Mouse (Mus musculus) liver, embryonic 14.5 days (tissue): ENCODE measurements around the gene Rnf149. TPM values are rescaled to one million over a fixed set of nuclear protein-coding genes. Genes with fewer than 3 reads are reported as not detected.
"Not testable (repeated sequence)": the region's sequence is repeated elsewhere in the genome, so short reads cannot be mapped to it uniquely, and the experiment has no call there.

ENCODE experiments used
- ATAC-seq: fragments of 200-750 bp; cut with Nextera tagmentation; 2 replicates; pipeline ENCODE4 v1.8.0; 2017; ENCODE audit warnings: moderate number of reproducible peaks, mild to moderate bottlenecking, moderate library complexity; ENCODE audit not compliant: insufficient read depth
- DNase-seq, 3 experiments: peaks; one replicate each; pipeline ENCODE4 v3.0.0-alpha.2; 2012 to 2013; ENCODE audit warnings: low read depth in 3 of 3, low spot score in 3 of 3
- H3K27ac ChIP-seq: fragments of 300-500 bp; sonication (generic); 2 replicates; pipeline ENCODE4 v1.5.1; 2014; ENCODE audit warnings: moderate library complexity, mild to moderate bottlenecking, control low read depth, inconsistent platforms
- H3K27me3 ChIP-seq: fragments of 300-500 bp; sonication (generic); 2 replicates; pipeline ENCODE4 v1.6.1; 2014; ENCODE audit warnings: mild to moderate bottlenecking, low read length, moderate library complexity; ENCODE audit not compliant: control insufficient read depth, insufficient read depth
- H3K36me3 ChIP-seq: fragments of 300-500 bp; sonication (generic); replicated peaks from 2 replicates; pipeline ENCODE4 v1.6.1; 2014; ENCODE audit warnings: low read depth; ENCODE audit not compliant: control insufficient read depth, insufficient read depth
- H3K4me1 ChIP-seq, 2 experiments: fragments of 200-500 bp in 1 of 2; fragments of 300-500 bp in 1 of 2; sonication (generic) in 1 of 2; replicated peaks; 2 replicates each; pipeline ENCODE4 v1.6.1; 2012 to 2014; ENCODE audit warnings: antibody characterized with exemption in 1 of 2, inconsistent platforms in 1 of 2, low read length in 1 of 2; ENCODE audit not compliant: control insufficient read depth in 2 of 2, insufficient read depth in 2 of 2
- H3K4me2 ChIP-seq: fragments of 300-500 bp; sonication (generic); 2 replicates; pipeline ENCODE4 v1.6.1; 2014; ENCODE audit warnings: low read depth, mild to moderate bottlenecking, control low read depth, moderate library complexity
- H3K4me3 ChIP-seq, 2 experiments: fragments of 200-500 bp in 1 of 2; fragments of 300-500 bp in 1 of 2; sonication (generic) in 1 of 2; 2 replicates each; pipeline ENCODE4 v1.5.1; 2012 to 2014; ENCODE audit warnings: low read depth in 2 of 2, low read length in 2 of 2, mild to moderate bottlenecking in 2 of 2, control low read depth in 1 of 2, inconsistent platforms in 1 of 2, moderate library complexity in 1 of 2; ENCODE audit not compliant: insufficient read depth in 1 of 2
- H3K9ac ChIP-seq: fragments of 300-500 bp; sonication (generic); replicated peaks from 2 replicates; pipeline ENCODE4 v1.6.1; 2014; ENCODE audit warnings: mild to moderate bottlenecking, control low read depth, moderate library complexity
- H3K9me3 ChIP-seq: fragments of 300-500 bp; sonication (generic); 2 replicates; pipeline ENCODE4 v1.6.1; 2016; ENCODE audit warnings: low read length, mixed read lengths; ENCODE audit not compliant: control insufficient read depth
- CTCF ChIP-seq: IDR thresholded peaks from 2 replicates; pipeline ENCODE4 v1.5.1; 2016; ENCODE audit warnings: antibody characterized with exemption, low read depth, control low read depth
- EP300 ChIP-seq: IDR thresholded peaks from 2 replicates; pipeline ENCODE4 v1.6.1; 2016; ENCODE audit warnings: antibody characterized with exemption, low read depth
- WGBS: fragments of 180-500 bp; shearing (Covaris S2); extraction: QIAGEN DNeasy Blood & Tissue Kit; methylation state at CpG from one replicate; pipeline ENCODE4 v1.1.7; 2014; ENCODE audit not compliant: insufficient replicate concordance; 5-methylcytosine and 5-hydroxymethylcytosine counted together
- polyA plus RNA-seq, 2 experiments: library from polyadenylated mRNA; depleted of rRNA in 1 of 2; stranded (reverse) in 1 of 2; unstranded in 1 of 2; fragments of >200 nt; fragmentation: Nextera tagmentation in 1 of 2; extraction: Ambion mirVana in 1 of 2; gene quantifications; 2 replicates each; pipeline versions ENCODE4 v1.2.1 to v1.2.3; 2012 to 2014

The Rnf149 gene
- polyA plus RNA-seq, 2 experiments, result 12.1 to 15.4 TPM

- no peak overlapping the region for H3K4me2 ChIP-seq
- no peaks in the 10 kb centered on the region; a peak in 1 of 4 replicates for H3K4me1 ChIP-seq
- no peak overlapping the region for H3K4me3 ChIP-seq
- no peak for ATAC-seq
- H3K9ac ChIP-seq, result no peak overlapping the region
- no peaks in the 10 kb centered on the region for H3K9me3 ChIP-seq
- TF ChIP-seq CTCF (no peak), EP300 (no peak)
- WGBS, result 78% methylated on average over 3 of the region's 3 CpGs
- DNase-seq, result no peak
- H3K27ac ChIP-seq, result no peak overlapping the region
- H3K36me3 ChIP-seq, result no peaks in the 10 kb centered on the region
- no peaks in the 10 kb centered on the region for H3K27me3 ChIP-seq
These were observed 25.3 kb upstream of the Rnf149 start for GRCm38 (mm10) chr1:39602477-39602876.

GRCm38 (mm10) chr1:39598726-39599125, 21.5 kb upstream of the Rnf149 start:
- WGBS, result 67% methylated on average over 11 of the region's 11 CpGs
- H3K4me1 ChIP-seq, result no peaks in the 10 kb centered on the region
- no peak for DNase-seq
- H3K9ac ChIP-seq, result no peak overlapping the region
- H3K27me3 ChIP-seq, result no peaks in the 10 kb centered on the region
- no peaks in the 10 kb centered on the region for H3K36me3 ChIP-seq
- H3K27ac ChIP-seq, result no peak overlapping the region
- TF ChIP-seq CTCF (no peak), EP300 (no peak)
- no peak overlapping the region for H3K4me2 ChIP-seq
- no peaks in the 10 kb centered on the region for H3K9me3 ChIP-seq
- no peak for ATAC-seq
- no peak overlapping the region for H3K4me3 ChIP-seq

- not testable (repeated sequence) for H3K36me3 ChIP-seq, H3K9ac ChIP-seq, H3K27ac ChIP-seq, ATAC-seq, DNase-seq, H3K9me3 ChIP-seq, H3K4me2 ChIP-seq, H3K27me3 ChIP-seq, H3K4me1 ChIP-seq, H3K4me3 ChIP-seq
- 73% methylated on average over 9 of the region's 9 CpGs for WGBS
These were observed 19.9 kb upstream of the Rnf149 start for GRCm38 (mm10) chr1:39597135-39597534.

- no peaks in the 10 kb centered on the region for H3K36me3 ChIP-seq
- H3K27me3 ChIP-seq, result no peaks in the 10 kb centered on the region
- ATAC-seq (no peak), DNase-seq (no peak)
- H3K4me3 ChIP-seq, result no peak overlapping the region
- no peak overlapping the region for H3K9ac ChIP-seq
- H3K4me1 ChIP-seq, result peaks cover 0 to 4% of the 10 kb centered on the region in 2 experiments; a peak in 1 of 4 replicates
- H3K27ac ChIP-seq, result no peak overlapping the region
- TF ChIP-seq CTCF (no peak), EP300 (no peak)
- WGBS, result 67% methylated on average over 10 of the region's 10 CpGs
- no peak overlapping the region for H3K4me2 ChIP-seq
- H3K9me3 ChIP-seq, result no peaks in the 10 kb centered on the region
These were observed 16.6 kb upstream of the Rnf149 start for GRCm38 (mm10) chr1:39593836-39594235.

DNA sequence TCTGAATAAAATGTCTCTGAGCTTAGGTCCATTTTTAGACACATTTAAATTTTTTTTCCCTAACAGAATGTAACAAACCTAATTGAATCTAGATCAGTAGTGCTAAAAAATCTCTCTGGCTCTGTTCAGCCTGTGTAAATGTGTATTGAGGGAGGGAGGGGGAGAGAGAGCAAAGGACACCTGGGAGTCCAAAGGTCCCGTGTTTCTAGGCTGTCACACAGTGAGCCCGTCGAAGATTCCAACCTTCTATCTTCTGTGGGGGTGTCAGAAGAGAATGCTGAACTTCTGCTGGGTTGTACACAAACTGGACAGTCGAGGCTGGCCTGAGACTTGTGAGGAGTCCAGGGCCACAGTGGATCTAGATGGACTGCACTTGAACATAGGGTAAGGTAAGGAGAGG, 14.9 kb upstream of the Rnf149 start:
- Histone ChIP-seq H3K4me1 (peaks cover 0 to 4% of the 10 kb centered on the region in 2 experiments; a peak in 1 of 4 replicates), H3K9ac (no peak overlapping the region), H3K36me3 (no peaks in the 10 kb centered on the region), H3K27me3 (no peaks in the 10 kb centered on the region), H3K9me3 (no peaks in the 10 kb centered on the region), H3K4me2 (no peak overlapping the region; the same call in 1 of the 2 replicates), H3K27ac (no peak overlapping the region), H3K4me3 (no peak overlapping the region)
- DNase-seq (peak in 1 of 3 experiments; percentile 9), ATAC-seq (peak; percentile 55; the same call in 1 of the 2 replicates)
- TF ChIP-seq CTCF (no peak), EP300 (no peak)
- 62% methylated on average over 4 of the region's 4 CpGs for WGBS

DNA sequence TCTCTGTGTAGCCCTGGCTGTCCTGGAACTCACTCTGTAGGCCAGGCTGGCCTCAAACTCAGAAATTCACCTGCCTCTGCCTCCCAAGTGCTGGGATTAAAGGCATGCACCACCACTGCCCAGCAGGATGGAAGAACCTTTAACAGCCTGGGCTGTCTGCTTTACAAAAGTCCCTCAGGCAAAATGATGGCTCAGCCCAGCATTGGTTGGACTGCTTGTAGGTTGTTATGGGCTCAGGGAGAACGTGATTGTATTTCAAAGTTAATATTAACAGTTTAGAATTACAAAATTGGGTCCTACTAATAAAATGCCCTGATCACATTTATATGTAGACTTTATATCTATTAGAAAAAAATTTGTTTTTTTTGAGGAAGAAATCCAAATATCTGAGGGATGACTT, 14.4 kb upstream of the Rnf149 start:
- H3K27ac ChIP-seq, ATAC-seq, H3K9ac ChIP-seq, H3K36me3 ChIP-seq, H3K4me1 ChIP-seq, H3K9me3 ChIP-seq, H3K4me3 ChIP-seq, H3K4me2 ChIP-seq, DNase-seq, H3K27me3 ChIP-seq: not testable (repeated sequence)
- 46% methylated on average over 1 of the region's 1 CpGs for WGBS
